Mouse (Mus musculus) brain, embryonic 18.5 days (tissue): ENCODE data around the gene Rictor.

ENCODE experiments used
- DNase-seq: peaks from one replicate; pipeline ENCODE4 v3.0.0-alpha.2; 2012; ENCODE audit warnings: low read depth, low spot score

Rictor gene

DNA sequence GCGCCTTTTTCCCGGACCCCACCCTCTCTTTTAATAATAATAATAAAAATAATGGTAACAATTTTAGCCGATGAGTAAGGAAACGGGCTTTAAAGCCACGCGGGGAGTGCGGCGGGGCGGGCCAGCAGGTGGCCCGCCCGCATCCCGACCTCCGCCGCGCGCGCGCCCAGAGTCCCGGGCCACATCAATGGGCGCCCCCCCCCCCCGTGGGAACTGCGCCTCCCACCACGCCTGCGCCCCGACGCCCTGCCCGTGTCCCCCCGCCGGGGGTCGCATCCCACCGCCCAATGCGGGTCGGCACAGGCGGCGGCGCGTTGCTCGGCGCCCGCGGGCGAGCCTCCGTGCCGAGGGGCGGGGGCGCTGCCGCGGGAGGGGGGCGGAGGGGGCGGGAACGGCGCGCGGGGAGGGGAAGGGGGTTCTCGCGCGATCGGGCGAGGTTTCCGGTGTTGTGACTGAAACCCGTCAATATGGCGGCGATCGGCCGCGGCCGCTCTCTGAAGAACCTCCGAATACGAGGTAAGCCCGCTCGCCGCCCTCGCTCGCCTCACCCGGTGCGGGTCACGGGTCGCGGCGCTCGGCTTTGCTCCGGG is at the start of gene Rictor:
TSS of gene Rictor (plus strand) at position 444 of the 590 bp plus-strand sequence.
- DNase-seq = peak; percentile 66

GRCm38 (mm10) chr15:6661951-6662350 is 46.2 kb upstream of the Rictor start:
- DNase-seq = no peak

GRCm38 (mm10) chr15:6663991-6664390 is 44.2 kb upstream of the Rictor start:
- DNase-seq = no peak

- DNase-seq = no peak
Measured at GRCm38 (mm10) chr15:6666072-6666471, 42.1 kb upstream of the Rictor start.

- no peak for DNase-seq
Measured at GRCm38 (mm10) chr15:6668793-6669437, 39.3 kb upstream of the Rictor start.

GRCm38 (mm10) chr15:6678479-6678878 is 29.7 kb upstream of the Rictor start:
- DNase-seq = no peak

DNA sequence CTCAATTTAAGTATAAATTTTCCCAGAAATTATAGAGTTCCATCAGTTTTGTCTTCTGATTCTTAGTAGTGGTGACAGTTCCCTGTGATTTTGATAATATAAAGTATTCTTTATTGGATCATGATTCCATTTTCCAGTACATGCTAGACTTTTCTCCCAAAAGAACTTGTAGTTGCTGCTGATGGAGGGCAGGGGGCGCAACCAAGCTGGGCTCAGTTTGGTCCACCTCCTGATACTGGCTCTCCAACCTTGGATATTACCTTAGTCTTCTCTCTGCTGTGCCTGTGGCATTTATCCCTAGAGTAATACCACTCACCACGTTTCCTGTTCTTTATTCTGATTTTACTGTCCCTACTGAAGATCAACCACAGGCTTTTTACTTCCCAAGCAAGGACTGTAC is 6.0 kb upstream of the Rictor start:
- no peak for DNase-seq

DNA sequence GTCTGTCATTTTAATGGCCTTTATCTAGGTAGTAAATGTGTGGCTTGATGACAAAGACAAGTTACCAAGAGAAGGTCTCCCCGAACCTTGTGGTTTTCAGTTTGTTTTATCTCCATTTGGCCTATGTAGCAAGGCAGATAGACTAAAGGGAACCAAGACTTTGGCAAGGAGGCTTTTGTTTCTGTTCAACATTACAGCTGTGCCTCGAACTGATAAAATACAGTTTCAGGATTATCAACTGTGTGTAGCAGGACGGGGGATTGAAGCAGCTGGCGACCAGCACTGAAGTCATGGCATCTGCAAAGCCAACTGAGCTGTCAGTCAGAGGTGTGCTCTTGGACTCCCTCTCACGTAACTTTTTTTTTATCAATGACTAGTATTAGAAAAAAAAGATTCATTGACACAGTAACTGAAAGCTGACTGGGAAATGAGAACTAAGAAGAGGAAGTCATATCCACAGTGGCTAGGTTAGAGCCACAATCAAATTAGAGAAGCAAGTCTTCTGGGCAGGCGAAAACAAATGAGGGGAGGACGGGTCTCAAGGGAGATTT is 2.8 kb upstream of the Rictor start:
- no peak for DNase-seq

DNA sequence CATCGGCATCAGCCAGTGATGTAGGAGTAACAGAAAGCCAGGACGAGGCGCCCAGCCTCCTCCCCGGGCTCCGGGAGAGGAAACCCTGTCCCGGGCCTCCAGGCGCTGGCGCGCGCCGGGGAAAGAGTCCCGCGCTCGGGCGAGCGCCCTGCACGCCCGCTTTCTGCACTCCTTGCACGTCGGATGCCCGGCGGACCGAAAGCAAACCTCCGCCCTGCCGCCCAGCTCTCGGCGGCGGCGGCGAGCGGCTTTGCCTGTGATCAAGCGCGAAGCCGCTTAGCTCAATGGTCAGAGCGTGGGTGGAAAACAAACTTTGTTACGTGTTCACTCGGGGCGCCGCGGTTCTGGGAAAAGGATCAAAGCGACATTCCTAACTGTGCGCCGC is 636 bp upstream of the Rictor start:
- DNase-seq = no peak

DNA sequence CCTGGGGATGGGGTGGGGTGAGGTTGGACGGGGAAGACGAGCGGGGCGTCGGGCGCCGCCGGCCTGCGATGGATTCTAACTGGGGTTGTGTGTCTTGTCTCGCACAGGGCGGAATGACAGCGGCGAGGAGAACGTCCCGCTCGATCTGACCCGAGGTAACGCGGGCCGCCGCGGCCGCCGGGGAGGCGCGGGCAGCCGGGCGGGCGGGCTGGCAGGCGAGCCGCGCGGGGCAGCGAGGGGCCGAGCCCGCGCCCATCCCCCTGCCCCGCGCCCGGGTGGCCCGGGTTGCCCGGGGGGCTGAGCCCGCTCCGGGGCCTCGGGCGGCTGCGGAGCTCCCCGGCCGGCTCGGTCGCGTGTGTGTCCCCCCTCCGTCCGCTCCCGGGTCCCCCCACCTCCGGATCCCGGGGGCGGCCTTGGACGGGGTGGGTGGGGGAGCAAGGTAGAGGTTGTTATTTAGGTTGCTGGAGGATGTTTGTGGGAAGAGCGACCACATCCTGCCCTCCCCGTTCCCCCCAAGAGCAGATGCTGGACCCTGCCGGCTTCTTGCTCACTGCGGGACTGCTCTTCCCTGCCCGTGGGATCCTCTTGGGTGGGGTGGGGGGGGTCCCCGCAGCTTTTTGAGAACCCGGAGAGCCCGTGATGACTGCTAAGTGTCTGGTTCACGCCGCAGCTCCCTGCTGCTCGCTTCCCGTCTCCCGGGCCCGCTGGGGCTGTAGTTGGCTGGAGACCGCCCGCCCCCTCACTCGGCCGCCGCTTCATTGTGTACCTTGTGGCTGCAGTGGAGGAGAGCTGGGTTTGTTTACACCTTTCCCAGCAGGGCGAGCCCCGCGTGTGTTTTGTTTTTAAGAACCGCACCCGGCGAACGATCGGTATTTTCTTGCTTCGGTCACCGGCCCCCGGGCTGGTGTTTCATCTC is 605 bp downstream of the Rictor start:
- DNase-seq = no peak

DNA sequence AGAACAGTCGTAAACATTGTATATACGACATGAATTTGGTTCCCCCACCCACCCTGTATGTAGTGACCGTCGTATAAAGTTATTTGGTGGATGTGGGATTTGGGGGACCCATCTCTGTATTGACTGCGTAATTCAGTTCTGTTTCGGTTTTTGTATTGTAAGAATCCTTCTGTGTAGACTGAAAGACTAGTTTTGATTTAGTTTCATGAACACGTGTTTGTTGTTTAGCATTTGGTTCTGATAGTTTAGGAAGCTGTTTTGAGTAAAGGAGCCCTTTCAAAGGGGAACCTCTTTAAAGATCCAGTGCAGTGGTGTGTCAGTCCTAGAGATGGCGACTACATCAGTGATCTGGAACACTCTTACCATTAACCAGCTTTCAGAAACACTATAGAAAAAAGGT is 1.4 kb downstream of the Rictor start:
- DNase-seq = no peak

DNA sequence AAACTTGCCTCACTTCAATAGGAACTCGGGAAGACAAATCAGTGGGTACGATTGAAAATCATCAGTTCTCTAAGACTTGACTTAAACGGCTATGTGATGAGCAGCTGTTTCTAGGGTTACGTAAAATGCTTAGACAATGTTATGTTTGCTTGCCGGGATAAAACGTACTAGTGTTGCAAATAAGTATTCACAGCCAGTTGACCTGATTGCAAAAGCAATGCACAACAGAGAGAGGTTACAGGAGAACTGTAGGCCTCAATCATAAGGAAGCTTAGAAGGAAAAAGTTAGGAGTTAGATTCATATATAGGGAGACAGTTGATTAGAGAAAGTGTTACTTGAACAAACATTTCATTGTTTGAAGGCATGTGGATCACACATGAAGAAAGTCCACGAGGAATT is 2.2 kb downstream of the Rictor start:
- DNase-seq = no peak

DNA sequence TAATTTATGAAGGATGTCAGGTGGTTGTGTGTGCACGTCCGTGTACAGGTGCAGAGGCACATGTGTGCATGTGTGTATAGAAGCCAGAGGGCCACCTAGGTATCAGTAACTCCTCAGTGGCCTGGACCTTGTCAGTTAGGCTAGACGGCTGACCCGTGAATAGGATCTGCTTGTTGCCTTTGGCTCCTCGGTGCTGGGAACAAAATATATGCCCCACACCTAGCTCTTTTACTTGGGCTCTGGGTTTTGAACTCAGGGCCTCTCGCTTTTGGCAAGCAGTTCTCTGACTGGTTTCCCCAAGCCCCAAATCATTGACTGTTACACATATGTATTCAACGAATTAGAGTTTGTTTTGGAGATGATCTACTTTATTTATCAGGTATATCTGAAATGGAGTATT is 3.0 kb downstream of the Rictor start:
- no peak for DNase-seq

DNA sequence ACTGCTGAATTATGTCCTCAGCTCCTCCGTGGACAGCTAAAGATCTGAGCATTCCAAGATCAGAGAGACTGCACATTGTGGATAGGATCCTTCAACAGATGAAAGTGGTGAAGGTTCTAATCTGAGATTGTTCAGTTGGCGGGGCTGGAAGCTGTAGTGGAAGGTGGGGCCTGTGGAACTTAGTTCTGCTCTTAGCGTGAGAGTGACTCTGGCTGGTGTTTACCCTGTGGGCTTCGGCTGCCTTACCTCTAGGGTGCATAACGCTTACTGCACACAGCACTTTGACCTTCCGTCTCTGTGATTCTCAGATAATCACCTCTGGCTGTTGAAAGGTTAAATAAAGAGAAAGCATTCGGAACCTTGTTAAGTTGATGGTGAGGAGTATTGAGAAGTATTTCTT is 6.6 kb downstream of the Rictor start:
- no peak for DNase-seq

DNA sequence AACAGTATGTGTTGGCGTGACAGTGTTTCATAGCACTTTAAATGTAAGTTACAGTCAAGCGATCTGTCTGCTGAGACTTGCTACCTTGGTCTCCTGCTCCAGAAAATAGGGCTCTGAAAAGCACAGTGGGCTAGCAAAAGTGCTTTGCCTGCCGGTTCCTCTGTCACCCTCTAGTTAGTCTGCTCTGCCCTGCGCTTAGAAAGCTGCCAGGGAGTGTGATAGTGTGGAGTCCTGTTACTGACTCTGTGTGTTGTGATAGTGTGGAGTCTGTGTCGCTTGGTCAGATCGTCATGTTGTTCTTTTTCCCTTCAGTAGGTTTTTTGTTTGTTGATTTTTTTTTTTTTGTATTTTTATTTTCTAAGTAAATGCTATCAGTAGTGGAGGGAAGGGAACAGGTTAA is 7.1 kb downstream of the Rictor start:
- no peak for DNase-seq

- DNase-seq = no peak
Measured at GRCm38 (mm10) chr15:6721385-6721784, 13.2 kb downstream of the Rictor start.

GRCm38 (mm10) chr15:6721802-6722201 is 13.6 kb downstream of the Rictor start:
- no peak for DNase-seq

- no peak for DNase-seq
Measured at GRCm38 (mm10) chr15:6722405-6723176, 14.4 kb downstream of the Rictor start.

- DNase-seq = no peak
Measured at GRCm38 (mm10) chr15:6723338-6723737, 15.2 kb downstream of the Rictor start.

DNA sequence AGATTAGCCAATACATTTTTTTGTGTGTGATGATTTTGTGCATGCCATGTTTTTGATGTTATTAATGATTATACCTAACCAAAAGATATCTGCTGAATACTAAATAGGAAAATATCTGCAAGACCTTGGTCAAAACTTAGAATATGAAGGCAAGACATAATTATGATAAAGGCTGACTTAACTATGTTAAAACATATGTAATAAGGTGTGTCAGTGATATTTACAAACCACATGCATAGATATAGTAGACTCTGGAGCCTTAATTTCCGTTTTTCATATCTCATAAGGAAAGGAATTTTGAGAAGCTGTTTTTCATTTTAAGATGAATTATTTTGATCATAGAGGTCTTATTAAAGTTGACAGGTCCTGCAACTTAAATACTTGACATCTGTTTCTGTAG is 16.3 kb downstream of the Rictor start:
- DNase-seq = no peak

GRCm38 (mm10) chr15:6726130-6726808 is 18.1 kb downstream of the Rictor start:
- no peak for DNase-seq
